ENCODE assay signal across 30 mouse cellular contexts in genomic region chr2:10351125-10351524, GRCm38 (mm10). TPM values are rescaled to one million over a fixed set of nuclear protein-coding genes. Genes with fewer than 3 reads are reported as not detected.
DNase-seq lines count a peak whose midpoint lies in the region; ATAC-seq and TF ChIP-seq lines count a peak whose summit lies in the region.
"Had no signal": no experiment of that assay in that cellular context is flagged by ENCODE, and none has a peak within 500 bp of the region (broad histone marks: within the 10 kb centered on the region; RNA-seq: fewer than 3 reads in every experiment).

No protein-coding gene starts in this region.

- H3K4me3 ChIP-seq in thymus, adult 2 months (ENCODE audit: control insufficient read depth, insufficient read depth, low read length), result no peak overlapping the region
- H3K4me3 ChIP-seq in layer of hippocampus, adult 2 months, result no peak overlapping the region
- H3K4me3 ChIP-seq: heart, embryonic 12.5 days; hindbrain, embryonic 13.5 days; liver, embryonic 12.5 days; megakaryocyte, embryonic 14.5 days; midbrain, embryonic 12.5 days; myocyte; neural tube, embryonic 12.5 days had no signal

- no peaks in the 10 kb centered on the region for H3K27me3 ChIP-seq in thymus, adult 2 months (ENCODE audit: control insufficient read depth, insufficient read depth, low read length)
- H3K27me3 ChIP-seq: hindbrain, embryonic 13.5 days; liver, embryonic 12.5 days; midbrain, embryonic 12.5 days; neural tube, embryonic 12.5 days had no signal

- no peak for TF ChIP-seq POLR2A in thymus, adult 2 months (IDR thresholded peaks at IDR 0.05; ENCODE audit: control insufficient read depth, extremely low read depth, insufficient read depth, low read length, poor library complexity)

- no peak for TF ChIP-seq CTCF in thymus, adult 2 months (IDR thresholded peaks at IDR 0.05; ENCODE audit: borderline replicate concordance, control insufficient read depth, extremely low read depth, insufficient read depth, low read length, poor library complexity)
- TF ChIP-seq CTCF in layer of hippocampus, adult 2 months (conservative IDR thresholded peaks at IDR 0.05), result no peak

- ATAC-seq in megakaryocyte progenitor cell, adult 5-6 weeks (replicated peaks; ENCODE audit: poor library complexity), result peak; percentile 10
- ATAC-seq: CD4-positive, CD25-positive, alpha-beta regulatory T cell, adult 4 months; forebrain, embryonic 14.5 days; intestine, postnatal 0 days; liver, embryonic 12.5 days; liver, postnatal 0 days had no signal

- H3K36me3 ChIP-seq in thymus, adult 2 months (ENCODE audit: control insufficient read depth, insufficient read depth, low read length), result no peaks in the 10 kb centered on the region
- H3K36me3 ChIP-seq: heart, embryonic 12.5 days; hindbrain, embryonic 13.5 days; liver, embryonic 12.5 days; midbrain, embryonic 12.5 days; neural tube, embryonic 12.5 days had no signal

- no peak overlapping the region for H3K27ac ChIP-seq in thymus, adult 2 months (ENCODE audit: control insufficient read depth, insufficient read depth, low read length)
- no peak overlapping the region for H3K27ac ChIP-seq in layer of hippocampus, adult 2 months
- H3K27ac ChIP-seq: hindbrain, embryonic 13.5 days; liver, embryonic 12.5 days; midbrain, embryonic 12.5 days; neural tube, embryonic 12.5 days had no signal

- 40% methylated on average over 1 of the region's 1 CpGs for WGBS in thymus, adult 2 months

- peak; percentile 22 to 74 for DNase-seq in adrenal gland, adult (ENCODE audit: inconsistent age in 2 of 2, low spot score in 1 of 2)
- DNase-seq in adrenal gland, adult 18-20 months (ENCODE audit: low spot score in 2 of 2), result no peak
- peak; percentile 45 for DNase-seq in 3134 (ENCODE audit: extremely low read depth, insufficient read length, low spot score)
- DNase-seq in NIH3T3 (ENCODE audit: low read depth), result peak; percentile 54
- DNase-seq in thymus, adult 2 months, result no peak
- no peak for DNase-seq in layer of hippocampus, adult 2 months (ENCODE audit: low spot score in 2 of 2)
- DNase-seq: cerebellum, adult 18-20 months; cerebellum, postnatal 10 days; gastrocnemius, postnatal 14 days; heart, adult 18-20 months; heart, postnatal 4 days; kidney, adult 9 months; kidney, postnatal 36 days; layer of hippocampus, postnatal 36 days; left cerebral cortex, postnatal 4 days; liver, postnatal 0 days; lung, postnatal 36 days; right cerebral cortex, postnatal 4 days; thymus, postnatal 14 days had no signal

- H3K4me1 ChIP-seq in thymus, adult 2 months (replicated peaks; ENCODE audit: control insufficient read depth, insufficient read depth, low read length), result no peaks in the 10 kb centered on the region
- H3K4me1 ChIP-seq: heart, embryonic 12.5 days; hindbrain, embryonic 13.5 days; liver, embryonic 12.5 days; megakaryocyte, embryonic 14.5 days; neural tube, embryonic 12.5 days had no signal

RNA-seq across cellular contexts. Expression of gene Sfmbt2, which starts 19.2 kb away (rescaled TPM):
- under 1 TPM; 0.33 to 0.54 TPM for total RNA-seq in adrenal gland, adult 18-20 months (2021)
- total RNA-seq in megakaryocyte progenitor cell, adult 5-6 weeks (2015), result 0.77 and 0.85 TPM in 2 replicates
- total RNA-seq in megakaryocyte progenitor cell, adult 5-6 weeks (2017), result 0.67 and 1.1 TPM in 2 replicates
- polyA plus RNA-seq in thymus, adult 2 months (2012; rRNA removed), result 1.6 and 1.7 TPM in 2 replicates
- 1 to 10 TPM; 3.6 to 4.3 TPM for total RNA-seq in layer of hippocampus, adult 2 months (2021)

Comparison
In these comparisons a context has a peak if more than half of its experiments do, and no peak if none do; other contexts are left out.
1. DNase-seq: peak in adrenal gland, adult (2 of 2), 3134 (single experiment) and NIH3T3 (single experiment); none in adrenal gland, adult 18-20 months (0 of 2), thymus, adult 2 months (single experiment) and layer of hippocampus, adult 2 months (0 of 2).